Mouse (Mus musculus) stomach, postnatal 0 days (tissue): ENCODE measurements around the gene Asb14. TPM values are rescaled to one million over a fixed set of nuclear protein-coding genes. Genes with fewer than 3 reads are reported as not detected.
"Not testable (repeated sequence)": the region's sequence is repeated elsewhere in the genome, so short reads cannot be mapped to it uniquely, and the experiment has no call there.

Source experiments
- ATAC-seq: fragments of 200-750 bp; cut with Nextera tagmentation; 2 replicates; pipeline ENCODE4 v1.8.0; 2017; ENCODE audit not compliant: low FRiP score, low TSS enrichment
- DNase-seq: peaks from one replicate; pipeline ENCODE4 v3.0.0-alpha.2; 2016; ENCODE audit warnings: low spot score
- H3K27ac ChIP-seq: fragments of 300-500 bp; sonication (generic); replicated peaks from 2 replicates; pipeline ENCODE4 v1.5.1; 2014; ENCODE audit warnings: mild to moderate bottlenecking, control low read depth
- H3K27me3 ChIP-seq: fragments of 300-500 bp; sonication (generic); 2 replicates; pipeline ENCODE4 v1.6.1; 2014; ENCODE audit warnings: low read length; ENCODE audit not compliant: control insufficient read depth, insufficient read depth
- H3K36me3 ChIP-seq: fragments of 300-500 bp; sonication (generic); 2 replicates; pipeline ENCODE4 v1.6.1; 2014; ENCODE audit warnings: low read length, mixed read lengths; ENCODE audit not compliant: control insufficient read depth, insufficient read depth
- H3K4me1 ChIP-seq: fragments of 300-500 bp; sonication (generic); replicated peaks from 2 replicates; pipeline ENCODE4 v1.6.1; 2014; ENCODE audit warnings: antibody characterized with exemption; ENCODE audit not compliant: control insufficient read depth, insufficient read depth
- H3K4me2 ChIP-seq: fragments of 300-500 bp; sonication (generic); replicated peaks from 2 replicates; pipeline ENCODE4 v1.6.1; 2014; ENCODE audit warnings: low read depth, mild to moderate bottlenecking, control low read depth, moderate library complexity
- H3K4me3 ChIP-seq: fragments of 300-500 bp; sonication (generic); 2 replicates; pipeline ENCODE4 v1.5.1; 2014; ENCODE audit warnings: low read depth, low read length, control low read depth
- H3K9ac ChIP-seq: fragments of 300-500 bp; sonication (generic); 2 replicates; pipeline ENCODE4 v1.6.1; 2014; ENCODE audit warnings: mild to moderate bottlenecking, low read length, control low read depth, mixed read lengths
- H3K9me3 ChIP-seq: fragments of 300-500 bp; sonication (generic); 2 replicates; pipeline ENCODE4 v1.6.1; 2016; ENCODE audit warnings: low read length; ENCODE audit not compliant: control insufficient read depth
- CTCF ChIP-seq: IDR thresholded peaks from 2 replicates; pipeline ENCODE4 v1.5.1; 2016; ENCODE audit warnings: antibody characterized with exemption, low read depth, mild to moderate bottlenecking, moderate library complexity
- EP300 ChIP-seq: optimal IDR thresholded peaks from 2 replicates; pipeline ENCODE3; 2016; ENCODE audit warnings: antibody characterized with exemption
- WGBS: fragments of 180-500 bp; shearing (Covaris S2); extraction: QIAGEN DNeasy Blood & Tissue Kit; methylation state at CpG from one replicate; pipeline ENCODE4 v1.1.7; 2014; 5-methylcytosine and 5-hydroxymethylcytosine counted together
- polyA plus RNA-seq: library from polyadenylated mRNA; unstranded; fragments of >200 nt; fragmentation: Nextera tagmentation; extraction: Ambion mirVana; gene quantifications from 2 replicates; pipeline ENCODE4 v1.2.1, GENCODE M21; 2015

The Asb14 gene
- polyA plus RNA-seq, 1 experiment from 2014 or later, result 0.12 TPM

- no peak overlapping the region for H3K27ac ChIP-seq
- no peaks in the 10 kb centered on the region for H3K27me3 ChIP-seq
- no peaks in the 10 kb centered on the region for H3K36me3 ChIP-seq
- no peak overlapping the region for H3K4me3 ChIP-seq
- ATAC-seq, result no peak
- no peak for DNase-seq
- TF ChIP-seq EP300, result no peak
- no peak for TF ChIP-seq CTCF
- H3K9me3 ChIP-seq, result no peaks in the 10 kb centered on the region
- no peak overlapping the region for H3K9ac ChIP-seq
- WGBS, result 72% methylated on average over 2 of the region's 2 CpGs
- H3K4me1 ChIP-seq, result no peaks in the 10 kb centered on the region
- H3K4me2 ChIP-seq, result no peak overlapping the region
These were observed 5.1 kb downstream of the Asb14 start for GRCm38 (mm10) chr14:26899490-26899889.

GRCm38 (mm10) chr14:26900893-26901292, 6.5 kb downstream of the Asb14 start:
- Histone ChIP-seq H3K4me3 (no peak overlapping the region), H3K36me3 (no peaks in the 10 kb centered on the region), H3K27me3 (no peaks in the 10 kb centered on the region), H3K4me1 (no peaks in the 10 kb centered on the region), H3K27ac (no peak overlapping the region), H3K9me3 (no peaks in the 10 kb centered on the region), H3K9ac (no peak overlapping the region), H3K4me2 (no peak overlapping the region)
- TF ChIP-seq CTCF (no peak), EP300 (no peak)
- DNase-seq, result no peak
- WGBS, result 76% methylated on average over 12 of the region's 12 CpGs
- no peak for ATAC-seq

DNA sequence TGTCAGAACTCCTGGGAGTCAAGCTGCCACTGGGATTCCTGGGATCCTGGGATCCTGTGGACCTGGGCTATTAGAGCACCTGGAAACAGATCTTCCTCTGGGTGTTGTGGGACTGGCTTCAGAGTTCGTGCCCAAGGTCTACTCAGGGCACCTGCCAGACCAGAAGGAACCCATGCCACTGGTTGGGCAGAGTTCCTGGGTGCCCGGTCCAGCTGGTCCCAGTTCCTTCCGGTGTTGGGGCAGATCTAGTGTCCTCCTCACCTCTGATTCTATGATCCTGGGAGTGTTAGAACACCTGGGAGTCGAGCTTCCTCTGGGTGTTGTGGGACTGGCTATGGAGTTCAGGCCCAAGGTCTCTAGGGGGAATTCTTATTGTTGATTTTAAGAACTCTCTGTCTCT, 13.0 kb downstream of the Asb14 start:
- Histone ChIP-seq H3K36me3 (no peaks in the 10 kb centered on the region), H3K9me3 (no peaks in the 10 kb centered on the region), H3K9ac (no peak overlapping the region), H3K27me3 (no peaks in the 10 kb centered on the region), H3K4me3 (no peak overlapping the region), H3K27ac (no peak overlapping the region), H3K4me2 (no peak overlapping the region), H3K4me1 (no peaks in the 10 kb centered on the region)
- TF ChIP-seq EP300, result no peak
- DNase-seq (no peak), ATAC-seq (no peak)
- 88% methylated on average over 4 of the region's 4 CpGs for whole genome bisulfite sequencing

DNA sequence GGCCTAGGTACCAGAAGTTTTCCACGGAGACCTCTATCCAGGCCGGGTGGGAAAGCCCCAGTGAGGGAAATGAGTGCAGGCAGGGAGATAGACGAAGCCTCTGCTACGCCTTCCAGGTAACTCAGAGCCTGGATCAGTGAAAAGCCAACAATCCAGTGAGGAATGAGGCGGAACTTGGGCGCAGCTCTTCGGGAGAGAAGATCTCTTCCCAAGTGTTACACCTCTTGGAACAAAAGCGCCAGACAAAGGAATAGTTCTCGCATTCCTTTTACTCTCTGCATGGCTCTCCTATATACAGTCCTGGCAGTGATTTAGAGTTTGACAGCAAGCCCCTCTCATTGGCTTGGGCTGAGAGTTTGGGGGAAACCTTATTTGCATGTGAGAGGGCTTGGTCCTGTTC, 16.1 kb downstream of the Asb14 start:
- not testable (repeated sequence) for H3K4me1 ChIP-seq, ATAC-seq, H3K4me2 ChIP-seq, H3K36me3 ChIP-seq, H3K27me3 ChIP-seq, DNase-seq, H3K27ac ChIP-seq, H3K9me3 ChIP-seq, H3K9ac ChIP-seq, H3K4me3 ChIP-seq
- WGBS, result 38% methylated on average over 9 of the region's 9 CpGs

DNA sequence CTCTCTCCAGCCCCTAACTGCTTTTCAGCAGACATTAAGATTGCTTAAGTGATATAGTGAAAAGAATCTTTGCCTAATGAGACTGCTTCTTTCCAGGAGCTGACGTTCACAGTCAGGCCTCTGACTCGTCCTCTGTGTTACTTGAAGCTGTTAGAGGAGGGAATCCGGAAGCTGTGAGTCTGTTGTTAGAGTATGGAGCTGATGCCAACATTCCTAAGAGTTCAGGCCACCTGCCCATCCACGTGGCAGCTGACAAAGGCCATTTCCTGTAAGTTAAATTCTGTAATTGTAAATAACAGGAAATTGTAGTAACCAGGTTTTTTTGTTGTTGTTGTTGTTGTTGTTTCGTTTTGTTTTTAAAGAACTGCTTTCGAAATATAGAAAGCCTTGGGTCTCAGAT, 16.8 kb downstream of the Asb14 start:
- Histone ChIP-seq H3K4me3 (no peak overlapping the region), H3K9ac (no peak overlapping the region), H3K4me2 (no peak overlapping the region), H3K27ac (no peak overlapping the region), H3K27me3 (no peaks in the 10 kb centered on the region), H3K9me3 (no peaks in the 10 kb centered on the region), H3K4me1 (no peaks in the 10 kb centered on the region), H3K36me3 (0 out of 2 replicates have a peak, but pooled peaks cover 3% of the 10 kb centered on the region)
- ATAC-seq (no peak), DNase-seq (no peak)
- TF ChIP-seq EP300, result no peak
- TF ChIP-seq CTCF, result no peak
- WGBS, result 50% methylated on average over 6 of the region's 6 CpGs

- DNase-seq (no peak), ATAC-seq (no peak)
- Histone ChIP-seq H3K4me3 (no peak overlapping the region), H3K27ac (no peak overlapping the region), H3K36me3 (0 out of 2 replicates have a peak, but pooled peaks cover 3% of the 10 kb centered on the region), H3K4me1 (no peaks in the 10 kb centered on the region), H3K27me3 (no peaks in the 10 kb centered on the region), H3K9me3 (no peaks in the 10 kb centered on the region), H3K4me2 (no peak overlapping the region), H3K9ac (no peak overlapping the region)
- no peak for TF ChIP-seq EP300
- TF ChIP-seq CTCF, result no peak
- WGBS, result 84% methylated on average over 13 of the region's 13 CpGs
These were observed 17.5 kb downstream of the Asb14 start for GRCm38 (mm10) chr14:26911826-26912225.
